Mouse (Mus musculus) small intestine, adult 2 months (tissue): ENCODE data around the gene Errfi1. TPM values are rescaled to one million over a fixed set of nuclear protein-coding genes. Genes with fewer than 3 reads are reported as not detected.

Experiments used
- H3K27ac ChIP-seq: fragments of 200-500 bp; 2 replicates; pipeline ENCODE4 v1.5.1; 2012; ENCODE audit warnings: low read depth, low read length, control low read depth, inconsistent platforms; ENCODE audit not compliant: insufficient read depth
- H3K27me3 ChIP-seq: fragments of 200-500 bp; 2 replicates; pipeline ENCODE4 v1.6.1; 2012; ENCODE audit warnings: mild to moderate bottlenecking, moderate library complexity, low read length, inconsistent platforms; ENCODE audit not compliant: control insufficient read depth, insufficient read depth
- H3K36me3 ChIP-seq: fragments of 200-500 bp; 2 replicates; pipeline ENCODE4 v1.6.1; 2012; ENCODE audit warnings: mild to moderate bottlenecking, low read length, control low read depth, inconsistent platforms; ENCODE audit not compliant: control insufficient read depth, insufficient read depth
- H3K4me1 ChIP-seq: fragments of 200-500 bp; 2 replicates; pipeline ENCODE4 v1.6.1; 2012; ENCODE audit warnings: low read length, inconsistent platforms, mixed read lengths; ENCODE audit not compliant: control insufficient read depth, insufficient read depth, insufficient read length
- H3K4me3 ChIP-seq: fragments of 200-500 bp; 2 replicates; pipeline ENCODE4 v1.5.1; 2012; ENCODE audit warnings: low read depth, mild to moderate bottlenecking, control low read depth, inconsistent platforms, low read length, moderate library complexity
- CTCF ChIP-seq: fragments of 200-500 bp; IDR thresholded peaks from 2 replicates; pipeline ENCODE4 v1.5.1; 2012; ENCODE audit warnings: low read depth, mild to moderate bottlenecking, control low read depth, inconsistent platforms, low read length, moderate library complexity, mixed read lengths; ENCODE audit not compliant: insufficient replicate concordance, insufficient read length; ENCODE audit errors: extremely low read depth
- POLR2A ChIP-seq: fragments of 200-500 bp; IDR thresholded peaks from 2 replicates; pipeline ENCODE4 v1.6.1; 2012; ENCODE audit warnings: low read depth, mild to moderate bottlenecking, control low read depth, inconsistent platforms, low read length, moderate library complexity
- WGBS: fragments of 180-500 bp; shearing (Covaris S2); methylation state at CpG from one replicate; pipeline ENCODE4 v1.1.7; 2018; 5-methylcytosine and 5-hydroxymethylcytosine counted together
- polyA plus RNA-seq: library from polyadenylated mRNA; depleted of rRNA; stranded (reverse); fragments of >200 nt; gene quantifications from 2 replicates; pipeline ENCODE4 v1.2.3, GENCODE M21; 2012

Errfi1 gene
- polyA plus RNA-seq, 1 experiment, result 26.7 TPM

DNA sequence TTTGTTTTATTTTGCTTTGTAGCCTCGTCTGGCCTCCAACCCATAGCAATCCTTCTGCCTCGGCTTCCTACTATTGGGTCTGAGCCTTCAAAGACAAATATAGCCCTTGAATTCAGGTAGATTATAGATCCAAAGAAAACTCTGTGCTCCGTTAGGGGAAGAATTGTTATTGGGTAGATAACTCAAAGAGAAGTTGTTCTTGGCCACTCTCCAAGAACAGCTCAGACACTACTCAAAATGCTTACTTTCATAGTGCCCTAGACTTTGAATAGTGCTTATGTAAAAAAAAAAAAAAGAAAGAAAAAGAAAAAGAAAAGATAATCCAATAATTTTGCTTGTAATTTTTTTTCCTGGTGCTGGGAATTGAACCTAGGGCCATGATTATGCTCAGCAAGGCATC, 22.4 kb upstream of the Errfi1 start:
- H3K36me3 ChIP-seq, result no peaks in the 10 kb centered on the region
- TF ChIP-seq POLR2A (no peak), CTCF (no peak)
- H3K4me3 ChIP-seq, result no peak overlapping the region
- no peaks in the 10 kb centered on the region for H3K27me3 ChIP-seq
- 0 out of 2 replicates have a peak, but pooled peaks cover under 1% of the 10 kb centered on the region for H3K4me1 ChIP-seq
- WGBS, result 54% methylated on average over 3 of the region's 3 CpGs
- H3K27ac ChIP-seq, result no peak overlapping the region

GRCm38 (mm10) chr4:150831941-150832340, 21.8 kb upstream of the Errfi1 start:
- Histone ChIP-seq H3K4me1 (no peaks in the 10 kb centered on the region), H3K4me3 (no peak overlapping the region), H3K36me3 (no peaks in the 10 kb centered on the region), H3K27me3 (no peaks in the 10 kb centered on the region), H3K27ac (no peak overlapping the region)
- WGBS, result 89% methylated on average over 6 of the region's 6 CpGs
- TF ChIP-seq CTCF (no peak), POLR2A (no peak)

DNA sequence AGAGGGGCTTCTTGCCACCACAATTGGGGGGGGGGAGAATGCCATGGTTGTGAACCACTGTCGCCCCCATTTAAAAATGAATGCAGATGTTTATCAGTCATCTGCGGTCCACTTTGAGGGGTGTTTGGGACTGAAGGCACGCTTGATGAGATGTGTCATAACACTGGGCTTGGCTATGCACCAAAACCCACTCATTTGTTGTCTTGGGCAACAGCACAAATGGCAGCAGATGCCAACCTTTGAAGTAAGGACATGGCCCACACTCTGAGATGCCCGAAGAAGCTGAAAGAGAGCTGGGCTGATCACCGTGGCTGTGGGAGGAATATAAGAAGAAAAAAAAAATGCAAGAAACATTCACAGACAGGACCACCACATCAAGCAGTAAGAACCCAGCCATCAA, 18.6 kb upstream of the Errfi1 start:
- Histone ChIP-seq H3K4me3 (no peak overlapping the region), H3K4me1 (peaks cover 2% of the 10 kb centered on the region; the same call in 1 of the 2 replicates), H3K36me3 (no peaks in the 10 kb centered on the region), H3K27me3 (no peaks in the 10 kb centered on the region), H3K27ac (no peak overlapping the region)
- no peak for TF ChIP-seq POLR2A
- TF ChIP-seq CTCF, result no peak
- 82% methylated on average over 5 of the region's 5 CpGs for WGBS

GRCm38 (mm10) chr4:150836258-150836657, 17.5 kb upstream of the Errfi1 start:
- no peaks in the 10 kb centered on the region for H3K27me3 ChIP-seq
- H3K4me3 ChIP-seq, result no peak overlapping the region
- WGBS, result 88% methylated on average over 13 of the region's 13 CpGs
- H3K27ac ChIP-seq, result no peak overlapping the region
- H3K36me3 ChIP-seq, result no peaks in the 10 kb centered on the region
- peaks cover 2% of the 10 kb centered on the region; the same call in 1 of the 2 replicates for H3K4me1 ChIP-seq
- TF ChIP-seq POLR2A, result no peak
- TF ChIP-seq CTCF, result no peak

GRCm38 (mm10) chr4:150836961-150837360, 16.8 kb upstream of the Errfi1 start:
- Histone ChIP-seq H3K27ac (no peak overlapping the region), H3K36me3 (no peaks in the 10 kb centered on the region), H3K4me1 (peaks cover 2% of the 10 kb centered on the region; the same call in 1 of the 2 replicates), H3K4me3 (no peak overlapping the region), H3K27me3 (no peaks in the 10 kb centered on the region)
- WGBS, result 78% methylated on average over 12 of the region's 12 CpGs
- TF ChIP-seq POLR2A (no peak), CTCF (no peak)

GRCm38 (mm10) chr4:150837458-150837857, 16.3 kb upstream of the Errfi1 start:
- H3K4me3 ChIP-seq, result no peak overlapping the region
- no peak overlapping the region for H3K27ac ChIP-seq
- 56% methylated on average over 6 of the region's 6 CpGs for WGBS
- H3K27me3 ChIP-seq, result no peaks in the 10 kb centered on the region
- peaks cover 2% of the 10 kb centered on the region; the same call in 1 of the 2 replicates for H3K4me1 ChIP-seq
- H3K36me3 ChIP-seq, result no peaks in the 10 kb centered on the region
- TF ChIP-seq CTCF (no peak), POLR2A (no peak)

DNA sequence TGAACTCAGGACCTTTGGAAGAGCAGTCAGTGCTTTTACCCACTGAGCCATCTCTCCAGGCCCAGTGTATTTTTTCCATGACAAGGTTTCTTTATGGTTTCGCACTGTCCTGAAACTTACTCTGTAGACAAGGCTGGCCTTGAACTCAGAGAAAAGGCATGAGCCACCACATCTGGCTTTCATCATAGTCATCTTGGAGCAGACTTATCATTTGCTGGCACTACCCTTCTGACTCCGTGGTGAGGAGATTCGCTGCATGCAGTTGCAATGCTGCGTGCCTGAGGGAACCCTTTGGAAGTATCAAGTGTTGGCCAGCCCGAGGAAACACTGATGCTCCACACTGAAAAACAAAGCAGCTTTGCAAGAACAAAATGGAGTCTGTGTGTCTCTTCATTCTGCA, 11.7 kb upstream of the Errfi1 start:
- TF ChIP-seq POLR2A (no peak), CTCF (no peak)
- no peak overlapping the region for H3K4me3 ChIP-seq

More for the DNA sequence above, 11.7 kb upstream of the Errfi1 start:
- Histone ChIP-seq H3K27me3 (no peaks in the 10 kb centered on the region), H3K36me3 (no peaks in the 10 kb centered on the region), H3K27ac (no peak overlapping the region), H3K4me1 (peaks cover 2% of the 10 kb centered on the region; the same call in 1 of the 2 replicates)
- 90% methylated on average over 5 of the region's 5 CpGs for WGBS
